Mouse (Mus musculus) lung, postnatal 25 days (tissue): ENCODE data around the gene Gm29564.
"Not testable (repeated sequence)": the region's sequence is repeated elsewhere in the genome, so short reads cannot be mapped to it uniquely, and the experiment has no call there.

ENCODE experiments used
- DNase-seq: peaks from one replicate; pipeline ENCODE4 v3.0.0; 2022; ENCODE audit warnings: low spot score

Gene Gm29564

DNA sequence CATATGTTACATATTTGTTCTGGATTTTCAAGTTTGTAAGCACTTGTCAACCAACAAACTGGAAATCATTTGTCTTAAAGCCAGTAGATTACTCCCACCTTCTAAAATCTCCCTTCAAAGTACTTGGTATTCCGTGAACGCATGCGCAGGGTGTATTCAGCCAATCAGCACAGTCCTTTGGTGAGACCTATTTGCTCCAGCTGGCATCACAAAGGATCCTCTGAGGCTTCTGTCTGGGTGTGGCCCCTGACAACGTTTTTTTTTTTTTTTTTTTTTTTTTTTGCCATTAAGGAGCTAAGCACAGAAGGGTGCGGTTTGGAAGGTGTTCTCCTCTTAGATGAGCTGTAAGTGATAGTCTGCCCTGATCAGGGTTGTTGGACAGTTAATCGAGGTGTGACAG lies at the start of gene Gm29564:
Gm29564 (plus strand) TSS at position 301 of the 400 bp plus-strand sequence.
- DNase-seq, result not testable (repeated sequence)
